Mouse (Mus musculus): ENCODE measurements at regions not wholly inside any gene's neighbourhood (a gene's known extent, or its start where the extent isn't known, plus 50 kb on each side); places are given as distances from the start of the nearest gene placed in this dataset.

- TF ChIP-seq CTCF (IDR thresholded peaks at IDR 0.05; ENCODE audit: low read depth, low read length) = no peak
- TF ChIP-seq POLR2A (IDR thresholded peaks at IDR 0.05; ENCODE audit: extremely low read depth, insufficient read depth, low read length) = no peak
Measured at GRCm38 (mm10) chr11:111450811-111451494, 385.0 kb downstream of the Kcnj2 start.
